Mouse (Mus musculus): ENCODE data around the gene Limk1. TPM values are rescaled to one million over a fixed set of nuclear protein-coding genes. Genes with fewer than 3 reads are reported as not detected.

The Limk1 gene
- polyA plus RNA-seq, 1 experiment = 7.3 TPM

- H3K4me1 ChIP-seq (ENCODE audit: control insufficient read depth, insufficient read depth, low read length) = no peaks in the 10 kb centered on the region
- WGBS = 75% methylated on average over 4 of the region's 4 CpGs
Observed at GRCm38 (mm10) chr5:134646461-134646860, 41.9 kb downstream of the Limk1 start.

GRCm38 (mm10) chr5:134644643-134645118 is 43.7 kb downstream of the Limk1 start:
- WGBS = 52% methylated on average over 8 of the region's 8 CpGs
- DNase-seq = peak; percentile 52
- H3K4me3 ChIP-seq (ENCODE audit: insufficient read depth, low read depth, low read length) = no peak overlapping the region
- no peaks in the 10 kb centered on the region for H3K27me3 ChIP-seq (replicated peaks; ENCODE audit: control insufficient read depth, insufficient read depth, low read length)
- H3K4me1 ChIP-seq (ENCODE audit: control insufficient read depth, insufficient read depth, low read length) = peaks cover 2% of the 10 kb centered on the region; the same call in 1 of the 2 replicates
- H3K36me3 ChIP-seq (ENCODE audit: control insufficient read depth, insufficient read depth, low read length) = no peaks in the 10 kb centered on the region
- no peak for TF ChIP-seq CTCF (conservative IDR thresholded peaks at IDR 0.05; ENCODE audit: insufficient read depth, insufficient read length, low read depth, low read length)
- no peak for TF ChIP-seq POLR2A (IDR thresholded peaks at IDR 0.05; ENCODE audit: low read depth, low read length)
- H3K27ac ChIP-seq (ENCODE audit: insufficient read depth, low read depth, low read length) = peak overlapping the region; percentile 43; the same call in 1 of the 2 replicates

More at GRCm38 (mm10) chr5:134646461-134646860, 41.9 kb downstream of the Limk1 start:
- H3K36me3 ChIP-seq (ENCODE audit: control insufficient read depth, insufficient read depth, low read length) = no peaks in the 10 kb centered on the region
- no peak overlapping the region for H3K4me3 ChIP-seq (ENCODE audit: insufficient read depth, low read depth, low read length)
- no peak overlapping the region for H3K27ac ChIP-seq (ENCODE audit: insufficient read depth, low read depth, low read length)
- TF ChIP-seq CTCF (conservative IDR thresholded peaks at IDR 0.05; ENCODE audit: insufficient read depth, insufficient read length, low read depth, low read length) (0 out of 2 replicates have a peak, but pooled peaks have one; percentile 2), POLR2A (IDR thresholded peaks at IDR 0.05; ENCODE audit: low read depth, low read length) (no peak)
- no peak for DNase-seq
- H3K27me3 ChIP-seq (replicated peaks; ENCODE audit: control insufficient read depth, insufficient read depth, low read length) = no peaks in the 10 kb centered on the region

DNA sequence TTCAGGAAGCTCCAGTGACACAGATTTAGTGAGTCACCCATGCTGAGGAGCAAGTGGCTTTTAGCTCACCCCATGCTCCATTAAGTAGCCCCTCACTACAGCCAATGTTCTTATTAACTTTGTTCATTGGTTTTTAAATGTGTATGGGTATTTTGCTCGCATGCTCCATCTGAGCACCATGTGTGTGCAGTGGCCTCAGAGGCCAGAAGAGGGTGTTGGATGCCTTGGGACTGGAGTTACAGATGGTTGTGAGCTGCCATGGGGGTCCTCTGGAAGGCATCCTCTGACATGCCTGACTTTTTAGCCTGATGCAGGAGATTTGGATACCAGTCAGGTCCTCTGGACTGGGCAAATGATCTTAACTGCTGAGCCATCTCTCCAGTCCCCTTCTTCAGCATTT is 44.3 kb downstream of the Limk1 start:
- no peaks in the 10 kb centered on the region for H3K27me3 ChIP-seq (replicated peaks; ENCODE audit: control insufficient read depth, insufficient read depth, low read length)
- TF ChIP-seq POLR2A (IDR thresholded peaks at IDR 0.05; ENCODE audit: low read depth, low read length) = no peak
- TF ChIP-seq CTCF (conservative IDR thresholded peaks at IDR 0.05; ENCODE audit: insufficient read depth, insufficient read length, low read depth, low read length) = no peak
- no peaks in the 10 kb centered on the region for H3K36me3 ChIP-seq (ENCODE audit: control insufficient read depth, insufficient read depth, low read length)
- no peak for DNase-seq
- 81% methylated on average over 1 of the region's 1 CpGs for WGBS
- H3K4me3 ChIP-seq (ENCODE audit: insufficient read depth, low read depth, low read length) = no peak overlapping the region
- no peak overlapping the region for H3K27ac ChIP-seq (ENCODE audit: insufficient read depth, low read depth, low read length)
- H3K4me1 ChIP-seq (ENCODE audit: control insufficient read depth, insufficient read depth, low read length) = peaks cover 4% of the 10 kb centered on the region; the same call in 1 of the 2 replicates

DNA sequence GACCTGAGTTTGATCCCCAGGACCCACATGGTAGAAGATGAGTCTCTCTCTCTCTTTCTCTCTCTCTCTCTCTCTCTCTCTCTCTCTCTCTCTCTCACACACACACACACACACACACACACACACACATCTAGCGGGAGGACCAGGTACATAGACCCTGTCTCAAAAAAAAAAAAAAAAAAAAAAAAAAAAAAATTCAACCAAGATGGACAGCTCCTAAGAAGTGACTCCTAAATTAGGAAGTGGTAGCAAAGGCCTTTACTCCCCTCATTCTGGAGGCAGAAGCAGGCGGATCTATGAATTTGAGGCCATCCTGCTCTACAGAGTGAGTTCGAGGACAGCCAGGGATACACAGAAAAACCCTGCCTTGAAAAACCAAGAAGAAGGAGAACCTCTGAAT is 48.0 kb downstream of the Limk1 start:
- Histone ChIP-seq H3K27ac (ENCODE audit: insufficient read depth, low read depth, low read length) (no peak overlapping the region), H3K36me3 (ENCODE audit: control insufficient read depth, insufficient read depth, low read length) (peaks cover 3% of the 10 kb centered on the region; the same call in 1 of the 2 replicates), H3K4me3 (ENCODE audit: insufficient read depth, low read depth, low read length) (no peak overlapping the region), H3K4me1 (ENCODE audit: control insufficient read depth, insufficient read depth, low read length) (peaks cover 7% of the 10 kb centered on the region), H3K27me3 (replicated peaks; ENCODE audit: control insufficient read depth, insufficient read depth, low read length) (no peaks in the 10 kb centered on the region)
- DNase-seq = no peak
- no peak for TF ChIP-seq CTCF (conservative IDR thresholded peaks at IDR 0.05; ENCODE audit: insufficient read depth, insufficient read length, low read depth, low read length)
- TF ChIP-seq POLR2A (IDR thresholded peaks at IDR 0.05; ENCODE audit: low read depth, low read length) = no peak
- 96% methylated on average over 3 of the region's 3 CpGs for WGBS

DNA sequence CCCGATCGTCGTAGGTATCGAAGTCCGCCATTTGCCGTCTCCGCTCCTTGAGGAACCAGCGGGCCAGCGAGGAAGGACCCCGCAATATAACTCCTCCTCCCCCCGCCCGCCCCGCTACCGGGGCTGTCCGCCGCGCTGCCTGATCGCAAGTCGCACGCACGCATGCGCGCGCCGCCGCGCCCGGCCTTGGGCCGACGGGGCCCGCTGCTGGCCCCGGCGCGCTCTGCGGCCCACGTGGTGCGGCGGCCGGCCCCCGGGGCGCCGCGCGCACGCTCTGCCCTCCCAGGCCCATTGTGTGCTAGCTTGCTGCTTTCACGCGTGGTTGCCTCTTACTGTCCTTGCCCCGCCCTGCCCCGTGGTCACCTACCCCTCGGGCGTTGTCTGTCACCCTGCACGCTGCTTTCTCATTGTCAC is 49.1 kb downstream of the Limk1 start, which contains the start of gene Eif4h:
Eif4h (minus strand) TSS at position 222 of the 414 bp plus-strand sequence.
- DNase-seq = peak; percentile 98
- H3K27me3 ChIP-seq (replicated peaks; ENCODE audit: control insufficient read depth, insufficient read depth, low read length) = no peaks in the 10 kb centered on the region

GRCm38 (mm10) chr5:134638461-134639268 is 49.7 kb downstream of the Limk1 start:
- no peaks in the 10 kb centered on the region for H3K27me3 ChIP-seq (replicated peaks; ENCODE audit: control insufficient read depth, insufficient read depth, low read length)
- H3K4me1 ChIP-seq (ENCODE audit: control insufficient read depth, insufficient read depth, low read length) = peaks cover 7% of the 10 kb centered on the region
- H3K27ac ChIP-seq (ENCODE audit: insufficient read depth, low read depth, low read length) = peak overlapping the region; percentile 83
- no peak for DNase-seq
- WGBS = under 1% methylated on average over 84 of the region's 85 CpGs
- TF ChIP-seq POLR2A (IDR thresholded peaks at IDR 0.05; ENCODE audit: low read depth, low read length) = no peak
- no peak for TF ChIP-seq CTCF (conservative IDR thresholded peaks at IDR 0.05; ENCODE audit: insufficient read depth, insufficient read length, low read depth, low read length)
- H3K36me3 ChIP-seq (ENCODE audit: control insufficient read depth, insufficient read depth, low read length) = peaks cover 3% of the 10 kb centered on the region; the same call in 1 of the 2 replicates
- peak overlapping the region; percentile 73 for H3K4me3 ChIP-seq (ENCODE audit: insufficient read depth, low read depth, low read length)

More for the DNA sequence above, 49.1 kb downstream of the Limk1 start, which contains the start of gene Eif4h:
- under 1% methylated on average over 52 of the region's 52 CpGs for WGBS
- Histone ChIP-seq H3K4me3 (ENCODE audit: insufficient read depth, low read depth, low read length) (peak within 1 kb of the TSS; percentile 73), H3K27ac (ENCODE audit: insufficient read depth, low read depth, low read length) (peak within 1 kb of the TSS; percentile 83), H3K4me1 (ENCODE audit: control insufficient read depth, insufficient read depth, low read length) (peaks cover 7% of the 10 kb centered on the region), H3K36me3 (ENCODE audit: control insufficient read depth, insufficient read depth, low read length) (peaks cover 3% of the 10 kb centered on the region; the same call in 1 of the 2 replicates)
- TF ChIP-seq POLR2A (IDR thresholded peaks at IDR 0.05; ENCODE audit: low read depth, low read length) = peak; percentile 87
- no peak for TF ChIP-seq CTCF (conservative IDR thresholded peaks at IDR 0.05; ENCODE audit: insufficient read depth, insufficient read length, low read depth, low read length)

DNA sequence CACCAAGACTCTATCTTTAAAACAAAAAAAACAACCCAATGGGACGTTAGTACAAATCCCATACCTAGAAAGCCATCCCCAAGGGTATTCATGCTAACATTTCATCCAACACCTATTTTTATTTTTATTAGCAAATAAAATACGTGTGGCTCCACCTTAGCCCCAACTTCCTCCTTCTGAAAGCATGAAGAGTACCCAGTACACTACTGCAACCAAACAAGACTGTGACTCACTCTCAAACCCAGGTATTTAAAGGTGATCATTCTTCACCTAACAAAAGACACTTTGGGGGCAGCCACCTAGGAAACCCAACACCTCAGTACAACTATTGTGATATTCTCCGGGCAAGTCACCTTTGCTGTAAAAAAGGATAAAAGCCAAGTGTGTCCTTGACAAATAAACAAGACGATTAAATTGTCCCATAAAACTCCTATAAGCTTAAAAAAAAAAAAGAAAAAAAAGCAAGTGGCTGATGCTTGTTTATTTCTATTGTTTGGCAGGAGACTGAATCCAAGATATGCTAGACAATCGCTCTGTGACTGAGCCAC is 50.5 kb downstream of the Limk1 start:
- H3K27ac ChIP-seq (ENCODE audit: insufficient read depth, low read depth, low read length) = no peak overlapping the region
- 4% methylated on average over 5 of the region's 5 CpGs for WGBS
- H3K27me3 ChIP-seq (replicated peaks; ENCODE audit: control insufficient read depth, insufficient read depth, low read length) = no peaks in the 10 kb centered on the region
- DNase-seq = no peak
- H3K4me1 ChIP-seq (ENCODE audit: control insufficient read depth, insufficient read depth, low read length) = peaks cover 7% of the 10 kb centered on the region
- TF ChIP-seq CTCF (conservative IDR thresholded peaks at IDR 0.05; ENCODE audit: insufficient read depth, insufficient read length, low read depth, low read length) (no peak), POLR2A (IDR thresholded peaks at IDR 0.05; ENCODE audit: low read depth, low read length) (no peak)
- peak overlapping the region; percentile 73 for H3K4me3 ChIP-seq (ENCODE audit: insufficient read depth, low read depth, low read length)
- H3K36me3 ChIP-seq (ENCODE audit: control insufficient read depth, insufficient read depth, low read length) = peaks cover 3% of the 10 kb centered on the region; the same call in 1 of the 2 replicates

Data from kidney, adult 2 months (tissue).